ENCODE assay signal across 25 mouse cellular contexts in genomic region chrX:161511341-161511740, GRCm38 (mm10).
DNase-seq lines count a peak whose midpoint lies in the region; ATAC-seq and TF ChIP-seq lines count a peak whose summit lies in the region.
"Had no signal": no experiment of that assay in that cellular context is flagged by ENCODE, and none has a peak within 500 bp of the region (broad histone marks: within the 10 kb centered on the region; RNA-seq: fewer than 3 reads in every experiment).

No protein-coding gene starts in this region.

- peak; percentile 15 for DNase-seq in gastrocnemius, adult 2 months
- DNase-seq in gastrocnemius, postnatal 4 days (ENCODE audit: low spot score in 2 of 2): no peak
- peak; percentile 1 for DNase-seq in heart, adult 8-10 months (ENCODE audit: low spot score)
- no peak for DNase-seq in heart, postnatal 25 days (ENCODE audit: low spot score)
- DNase-seq in skeletal muscle tissue, adult 2 months (ENCODE audit: low read depth, low spot score): peak; percentile 18
- DNase-seq: adrenal gland, adult 8-10 months; adrenal gland, postnatal 25 days; cerebellum, adult 11-12 months; cerebellum, adult 8-10 months; cerebellum, postnatal 10 days; cerebellum, postnatal 36 days; embryo, embryonic 11 days; gastrocnemius, postnatal 36 days had no signal

- H3K36me3 ChIP-seq in forebrain, embryonic 16.5 days (ENCODE audit: control insufficient read depth, insufficient read depth): no peaks in the 10 kb centered on the region
- no peaks in the 10 kb centered on the region for H3K36me3 ChIP-seq in forebrain, embryonic 12.5 days (replicated peaks)
- H3K36me3 ChIP-seq: embryonic facial prominence, embryonic 10.5 days; embryonic facial prominence, embryonic 13.5 days; hindbrain, embryonic 12.5 days; hindbrain, embryonic 15.5 days had no signal

- TF ChIP-seq CTCF in gastrocnemius, adult 2 months (IDR thresholded peaks at IDR 0.05): no peak

- H3K4me3 ChIP-seq in forebrain, embryonic 16.5 days (replicated peaks; ENCODE audit: low read length): no peak overlapping the region
- H3K4me3 ChIP-seq in forebrain, embryonic 12.5 days (replicated peaks): no peak overlapping the region
- no peak overlapping the region for H3K4me3 ChIP-seq in gastrocnemius, adult 2 months
- H3K4me3 ChIP-seq: embryonic facial prominence, embryonic 10.5 days; embryonic facial prominence, embryonic 13.5 days; erythroblast, embryonic 14.5 days; forebrain, embryonic 13.5 days; heart, adult 2 months; hindbrain, embryonic 12.5 days; hindbrain, embryonic 15.5 days had no signal

- H3K9me3 ChIP-seq in forebrain, embryonic 16.5 days (ENCODE audit: control insufficient read depth, low read length): no peaks in the 10 kb centered on the region
- H3K9me3 ChIP-seq in forebrain, embryonic 12.5 days: no peaks in the 10 kb centered on the region
- H3K9me3 ChIP-seq: embryonic facial prominence, embryonic 10.5 days; embryonic facial prominence, embryonic 13.5 days; forebrain, embryonic 13.5 days; hindbrain, embryonic 12.5 days; hindbrain, embryonic 15.5 days had no signal

- WGBS in forebrain, embryonic 16.5 days: 71% methylated on average over 1 of the region's 1 CpGs
- WGBS in forebrain, embryonic 12.5 days: 81% methylated on average over 1 of the region's 1 CpGs

- no peak overlapping the region for H3K4me2 ChIP-seq in forebrain, embryonic 16.5 days (ENCODE audit: low read length)
- no peak overlapping the region for H3K4me2 ChIP-seq in forebrain, embryonic 12.5 days
- H3K4me2 ChIP-seq: embryonic facial prominence, embryonic 13.5 days; forebrain, embryonic 13.5 days; heart, embryonic 11.5 days; hindbrain, embryonic 12.5 days; hindbrain, embryonic 15.5 days had no signal

- H3K4me1 ChIP-seq in forebrain, embryonic 16.5 days (replicated peaks; ENCODE audit: control insufficient read depth, insufficient read depth, low read length): no peaks in the 10 kb centered on the region
- H3K4me1 ChIP-seq in forebrain, embryonic 12.5 days: no peaks in the 10 kb centered on the region
- H3K4me1 ChIP-seq: embryonic facial prominence, embryonic 10.5 days; embryonic facial prominence, embryonic 13.5 days; forebrain, embryonic 13.5 days; hindbrain, embryonic 12.5 days; hindbrain, embryonic 15.5 days had no signal

- peak overlapping the region; percentile 60; the same call in 1 of the 2 replicates for H3K27ac ChIP-seq in forebrain, embryonic 16.5 days (ENCODE audit: low read length)
- no peak overlapping the region for H3K27ac ChIP-seq in forebrain, embryonic 12.5 days
- no peak overlapping the region for H3K27ac ChIP-seq in gastrocnemius, adult 2 months
- H3K27ac ChIP-seq: embryonic facial prominence, embryonic 10.5 days; embryonic facial prominence, embryonic 13.5 days; forebrain, embryonic 13.5 days; heart, adult 2 months; hindbrain, embryonic 12.5 days; hindbrain, embryonic 15.5 days had no signal

- H3K9ac ChIP-seq in forebrain, embryonic 16.5 days (replicated peaks; ENCODE audit: low read depth, low read length): no peak overlapping the region
- no peak overlapping the region for H3K9ac ChIP-seq in forebrain, embryonic 12.5 days
- H3K9ac ChIP-seq: embryonic facial prominence, embryonic 13.5 days; forebrain, embryonic 13.5 days; hindbrain, embryonic 12.5 days; hindbrain, embryonic 15.5 days had no signal

- no peaks in the 10 kb centered on the region; the same call in 1 of the 2 replicates for H3K27me3 ChIP-seq in forebrain, embryonic 16.5 days (replicated peaks; ENCODE audit: control insufficient read depth, insufficient read depth, low read length)
- H3K27me3 ChIP-seq in forebrain, embryonic 12.5 days: peaks cover 40% of the 10 kb centered on the region

- intact Hi-C loops in gastrocnemius, adult 2 months (cut with DNase I): no loop called here
- intact Hi-C loops in heart, postnatal 25 days (cut with DNase I): no loop called here

- ATAC-seq in forebrain, embryonic 16.5 days: no peak; the same call in 1 of the 2 replicates
- no peak for ATAC-seq in forebrain, embryonic 12.5 days (ENCODE audit: low FRiP score)
- ATAC-seq: activated CD4-positive, CD25-positive, alpha-beta regulatory T cell, adult 4 months; forebrain, embryonic 13.5 days; intestine, postnatal 0 days had no signal

Comparison
In these comparisons a context has a peak if more than half of its experiments do, and no peak if none do; other contexts are left out.
1. DNase-seq: peak in gastrocnemius, adult 2 months (single experiment), heart, adult 8-10 months (single experiment) and skeletal muscle tissue, adult 2 months (single experiment); none in gastrocnemius, postnatal 4 days (0 of 2) and heart, postnatal 25 days (single experiment).